Mouse (Mus musculus) adrenal gland, adult 8-10 months (tissue): ENCODE measurements around the gene Setd1a. TPM values are rescaled to one million over a fixed set of nuclear protein-coding genes. Genes with fewer than 3 reads are reported as not detected.
"Not testable (repeated sequence)": the region's sequence is repeated elsewhere in the genome, so short reads cannot be mapped to it uniquely, and the experiment has no call there.

Experiments used
- DNase-seq: peaks from one replicate; pipeline ENCODE4 v3.0.0; 2022
- total RNA-seq, 4 experiments: library from RNA; stranded (reverse); gene quantifications; 2 replicates each; pipeline ENCODE4 v1.2.4; 2022

Setd1a gene
- total RNA-seq, 4 experiments from 2014 or later: 39.6 to 54.6 (median 45.7) TPM

- DNase-seq: not testable (repeated sequence)
These were observed 61.4 kb downstream of the Setd1a start for GRCm38 (mm10) chr7:127837878-127838277.

DNA sequence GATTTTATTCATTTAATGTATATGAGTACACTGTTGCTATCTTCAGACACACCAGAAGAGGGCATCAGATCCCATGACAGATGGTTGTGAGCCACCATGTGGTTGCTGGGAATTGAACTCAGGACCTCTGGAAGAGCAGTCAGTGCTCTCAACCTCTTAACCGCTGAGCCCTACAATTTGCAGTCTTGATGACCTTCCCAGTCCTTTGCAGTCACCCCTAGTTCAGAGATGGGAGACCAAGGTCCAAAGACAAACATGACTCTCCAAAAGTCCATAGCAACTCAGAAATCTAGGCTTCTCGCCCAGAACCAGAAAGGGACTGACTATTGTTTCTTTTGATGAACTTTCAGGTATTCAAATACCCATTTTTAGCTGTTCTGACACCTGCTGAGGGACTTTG, 63.6 kb downstream of the Setd1a start:
- DNase-seq: not testable (repeated sequence)

GRCm38 (mm10) chr7:127840886-127841285, 64.4 kb downstream of the Setd1a start:
- peak; percentile 52 for DNase-seq

GRCm38 (mm10) chr7:127841340-127842000, 65.0 kb downstream of the Setd1a start:
- DNase-seq: peak; percentile 93

DNA sequence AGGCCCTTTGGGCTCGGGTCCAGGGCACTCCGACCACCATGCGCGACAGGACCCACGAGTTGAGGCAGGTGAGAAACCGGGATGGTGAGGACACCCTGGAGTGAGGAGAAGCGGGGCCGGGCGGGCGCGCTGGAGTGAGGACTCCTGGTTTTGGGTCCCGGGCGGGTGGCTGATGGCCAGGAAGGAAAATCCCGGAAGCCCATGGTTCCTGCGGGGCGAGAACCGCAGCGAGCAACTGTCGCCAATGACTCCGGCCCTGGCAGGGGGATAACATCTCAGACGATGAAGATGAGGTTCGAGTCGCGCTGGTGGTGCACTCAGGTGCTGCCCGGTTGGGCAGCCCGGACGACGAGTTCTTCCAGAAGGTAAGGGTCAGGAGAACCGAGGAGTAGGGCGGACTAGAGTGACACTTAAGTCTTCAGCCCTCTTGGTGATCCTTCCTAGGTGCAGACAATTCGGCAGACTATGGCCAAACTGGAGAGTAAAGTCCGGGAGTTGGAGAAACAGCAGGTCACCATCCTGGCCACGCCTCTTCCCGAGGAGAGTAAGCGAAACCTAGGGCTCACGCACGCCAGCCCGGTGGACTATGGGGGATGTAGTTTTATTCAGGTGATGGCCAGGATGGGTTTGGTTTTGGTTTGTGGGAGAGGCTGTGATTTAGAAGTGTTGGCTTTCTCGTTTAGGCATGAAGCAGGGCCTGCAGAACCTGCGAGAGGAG, 65.7 kb downstream of the Setd1a start:
- DNase-seq: peak; percentile 82

Other genes starting within 250 kb of the Setd1a start
- gene Tmem265, start 215.3 kb upstream of the Setd1a start, total RNA-seq: not detected
- gene Phkg2, start 203.3 kb upstream of the Setd1a start, total RNA-seq: 10 to 100 TPM; 50.0 to 65.5 (median 55.9) TPM
- 10 to 100 TPM in 2 of 4 experiments, 1 to 10 TPM in 2; 8.8 to 13.0 (median 10.5) TPM for gene Ccdc189, start 188.1 kb upstream of the Setd1a start, total RNA-seq
- gene Rnf40, start 187.9 kb upstream of the Setd1a start, total RNA-seq: 10 to 100 TPM; 50.1 to 81.9 (median 70.9) TPM
- gene Zfp629, start 160.9 kb upstream of the Setd1a start, total RNA-seq: 10 to 100 TPM; 16.5 to 28.8 (median 23.3) TPM
- gene Bcl7c, start 67.7 kb upstream of the Setd1a start, total RNA-seq: 100 to 1,000 TPM in 2 of 4 experiments, 10 to 100 TPM in 2; 75.9 to 120 (median 98.1) TPM
- 1 to 10 TPM; 2.2 to 4.5 (median 2.7) TPM for gene Ctf1, start 63.9 kb upstream of the Setd1a start, total RNA-seq
- not detected for gene Ctf2, start 44.5 kb upstream of the Setd1a start, total RNA-seq
- 10 to 100 TPM; 13.5 to 18.6 (median 16.5) TPM for gene Fbxl19, start 32.1 kb upstream of the Setd1a start, total RNA-seq
- gene Orai3, start 6.9 kb upstream of the Setd1a start, total RNA-seq: 10 to 100 TPM; 30.1 to 37.2 (median 35.0) TPM
- gene Gm49388, start 8.9 kb downstream of the Setd1a start, total RNA-seq: 1 to 10 TPM; 4.2 to 8.9 (median 5.8) TPM
- gene Hsd3b7, start 23.9 kb downstream of the Setd1a start, total RNA-seq: 10 to 100 TPM; 33.8 to 44.9 (median 41.5) TPM
- gene Stx4a, start 47.6 kb downstream of the Setd1a start, total RNA-seq: 100 to 1,000 TPM in 3 of 4 experiments, 10 to 100 TPM in 1; 84.9 to 143 (median 113) TPM
- 1 to 10 TPM; 2.9 to 8.5 (median 6.3) TPM for gene Stx1b, start 47.9 kb downstream of the Setd1a start, total RNA-seq
- gene Zfp646, start 99.6 kb downstream of the Setd1a start, total RNA-seq: 10 to 100 TPM; 34.2 to 46.2 (median 40.2) TPM
- 10 to 100 TPM in 2 of 4 experiments, 1 to 10 TPM in 2; 8.0 to 15.1 (median 9.2) TPM for gene Zfp668, start 100.2 kb downstream of the Setd1a start, total RNA-seq
- 1 to 10 TPM; 1.0 to 2.9 (median 1.6) TPM for gene Prss53, start 114.3 kb downstream of the Setd1a start, total RNA-seq
- under 1 TPM in 1 of 4 experiments, not detected in 3; 0.38 TPM for gene Gm21974, start 118.8 kb downstream of the Setd1a start, total RNA-seq
- 10 to 100 TPM; 69.6 to 94.3 (median 79.1) TPM for gene Vkorc1, start 118.9 kb downstream of the Setd1a start, total RNA-seq
- 100 to 1,000 TPM; 108 to 147 (median 120) TPM for gene Bckdk, start 127.4 kb downstream of the Setd1a start, total RNA-seq
- 10 to 100 TPM; 29.0 to 33.4 (median 31.1) TPM for gene Kat8, start 135.8 kb downstream of the Setd1a start, total RNA-seq
- gene Prss8, start 153.4 kb downstream of the Setd1a start, total RNA-seq: under 1 TPM in 1 of 4 experiments, not detected in 3; 0.16 TPM
- gene Prss36, start 170.1 kb downstream of the Setd1a start, total RNA-seq: 10 to 100 TPM in 2 of 4 experiments, 1 to 10 TPM in 2; 8.4 to 10.5 (median 9.6) TPM
- gene Fus, start 190.8 kb downstream of the Setd1a start, total RNA-seq: 100 to 1,000 TPM; 106 to 430 (median 307) TPM
- gene Pycard, start 217.2 kb downstream of the Setd1a start, total RNA-seq: 1 to 10 TPM; 4.0 to 5.8 (median 4.5) TPM
- under 1 TPM in 3 of 4 experiments, not detected in 1; 0.12 to 0.31 (median 0.24) TPM for gene Trim72, start 227.3 kb downstream of the Setd1a start, total RNA-seq